Mouse (Mus musculus): ENCODE measurements around the gene Rpl13a.

- TF ChIP-seq CTCF (IDR thresholded peaks at IDR 0.05; ENCODE audit: low read depth) (no peak), EP300 (IDR thresholded peaks at IDR 0.05; ENCODE audit: low read depth) (no peak)
These were observed 23.1 kb downstream of the Rpl13a start for GRCm38 (mm10) chr7:45105491-45105890.
